Mouse (Mus musculus) CH12.LX (cell line): ENCODE results near the gene Aim2. TPM values are rescaled to one million over a fixed set of nuclear protein-coding genes. Genes with fewer than 3 reads are reported as not detected.

Source experiments
- DNase-seq: peaks from one replicate; pipeline ENCODE4 v3.0.0-alpha.2; 2013; ENCODE audit errors: extremely low read depth
- H3K27ac ChIP-seq: 2 replicates; pipeline ENCODE4 v1.5.1; 2012; ENCODE audit warnings: low read depth, mild to moderate bottlenecking, control low read depth, moderate library complexity; ENCODE audit not compliant: insufficient read depth
- H3K27me3 ChIP-seq: replicated peaks from 2 replicates; pipeline ENCODE3; 2012; ENCODE audit warnings: inconsistent platforms
- H3K36me3 ChIP-seq, 2 experiments: replicated peaks in 1 of 2; 2 replicates each; pipeline versions ENCODE3 to v1.6.1; 2012; ENCODE audit warnings: inconsistent platforms in 1 of 2, low read length in 1 of 2, mild to moderate bottlenecking in 1 of 2, mixed read lengths in 1 of 2, moderate library complexity in 1 of 2; ENCODE audit not compliant: control insufficient read depth in 1 of 2, insufficient read depth in 1 of 2
- H3K4me1 ChIP-seq, 2 experiments: 2 replicates each; pipeline ENCODE4 v1.6.1; 2012; ENCODE audit warnings: inconsistent platforms in 1 of 2, moderate library complexity in 1 of 2; ENCODE audit not compliant: insufficient read depth in 2 of 2, control insufficient read depth in 1 of 2
- H3K4me2 ChIP-seq: 2 replicates; pipeline ENCODE4 v1.6.1; 2012; ENCODE audit warnings: low read depth, mild to moderate bottlenecking, control low read depth; ENCODE audit not compliant: poor library complexity, insufficient read depth, severe bottlenecking
- H3K4me3 ChIP-seq, 3 experiments: fragments of 150-350 bp in 1 of 3; sonication (generic) in 1 of 3; replicated peaks in 1 of 3; 2 replicates each; pipeline versions ENCODE3 to v1.5.1; 2011 to 2012; ENCODE audit warnings: low read depth in 2 of 3, low read length in 2 of 3, mild to moderate bottlenecking in 2 of 3, moderate library complexity in 2 of 3, control low read depth in 1 of 3, improper control_type of control experiment in 1 of 3, inconsistent platforms in 1 of 3, mixed read lengths in 1 of 3; ENCODE audit not compliant: poor library complexity in 1 of 3
- H3K79me2 ChIP-seq: replicated peaks from 2 replicates; pipeline ENCODE4 v1.6.1; 2012; ENCODE audit warnings: mild to moderate bottlenecking, moderate library complexity; ENCODE audit not compliant: control insufficient read depth, poor library complexity, insufficient read depth, severe bottlenecking; ENCODE audit errors: extremely low read depth
- H3K9ac ChIP-seq: 2 replicates; pipeline ENCODE4 v1.6.1; 2012; ENCODE audit warnings: low read depth, mild to moderate bottlenecking, control low read depth, moderate library complexity; ENCODE audit not compliant: insufficient read depth
- H3K9me3 ChIP-seq: replicated peaks from 2 replicates; pipeline ENCODE3; 2012; ENCODE audit warnings: low read length, inconsistent platforms, mixed read lengths
- CHD2 ChIP-seq: IDR thresholded peaks from 2 replicates; pipeline ENCODE4 v1.6.1; 2011; ENCODE audit warnings: low read length, improper control_type of control experiment
- ELF1 ChIP-seq: IDR thresholded peaks from 2 replicates; pipeline ENCODE4 v1.6.1; 2014; ENCODE audit warnings: low read depth, mild to moderate bottlenecking, inconsistent platforms, low read length, improper control_type of control experiment
- ETS1 ChIP-seq: conservative IDR thresholded peaks from 2 replicates; pipeline ENCODE4 v1.6.1; 2012; ENCODE audit warnings: low read depth, mild to moderate bottlenecking, inconsistent platforms, low read length, improper control_type of control experiment, moderate library complexity
- IRF4 ChIP-seq: IDR thresholded peaks from 2 replicates; pipeline ENCODE4 v1.6.1; 2014; ENCODE audit warnings: low read depth, mild to moderate bottlenecking, inconsistent platforms, low read length, improper control_type of control experiment
- JUND ChIP-seq: conservative IDR thresholded peaks from 2 replicates; pipeline ENCODE4 v1.6.1; 2011; ENCODE audit warnings: low read depth, low read length, improper control_type of control experiment
- MAFK ChIP-seq: IDR thresholded peaks from 2 replicates; pipeline ENCODE4 v1.6.1; 2011; ENCODE audit warnings: low read length, improper control_type of control experiment; ENCODE audit not compliant: insufficient replicate concordance
- MAZ ChIP-seq: IDR thresholded peaks from 2 replicates; pipeline ENCODE4 v1.6.1; 2012; ENCODE audit warnings: low read depth, mild to moderate bottlenecking, inconsistent platforms, low read length, improper control_type of control experiment, moderate library complexity
- MEF2A ChIP-seq: IDR thresholded peaks from 2 replicates; pipeline ENCODE4 v1.6.1; 2014; ENCODE audit warnings: low read depth, mild to moderate bottlenecking, inconsistent platforms, low read length, improper control_type of control experiment, borderline replicate concordance
- MYC ChIP-seq: IDR thresholded peaks from 2 replicates; pipeline ENCODE4 v1.6.1; 2011; ENCODE audit warnings: low read depth, mild to moderate bottlenecking, improper control_type of control experiment, low read length
- NELFE ChIP-seq: IDR thresholded peaks from 2 replicates; pipeline ENCODE4 v1.6.1; 2011; ENCODE audit warnings: low read depth, low read length, improper control_type of control experiment
- NRF1 ChIP-seq: IDR thresholded peaks from 2 replicates; pipeline ENCODE4 v1.6.1; 2014; ENCODE audit warnings: low read depth, mild to moderate bottlenecking, inconsistent platforms, low read length, improper control_type of control experiment, moderate library complexity
- POLR2AphosphoS2 ChIP-seq: IDR thresholded peaks from 2 replicates; pipeline ENCODE4 v1.6.1; 2011; ENCODE audit warnings: low read depth, low read length, improper control_type of control experiment
- RAD21 ChIP-seq: IDR thresholded peaks from 2 replicates; pipeline ENCODE4 v1.6.1; 2011; ENCODE audit warnings: low read depth, mild to moderate bottlenecking, low read length, improper control_type of control experiment, moderate library complexity
- SMC3 ChIP-seq: IDR thresholded peaks from 2 replicates; pipeline ENCODE4 v1.6.1; 2011; ENCODE audit warnings: low read depth, low read length, improper control_type of control experiment
- UBTF ChIP-seq: IDR thresholded peaks from 2 replicates; pipeline ENCODE4 v1.6.1; 2012; ENCODE audit warnings: low read depth, mild to moderate bottlenecking, inconsistent platforms, low read length, improper control_type of control experiment, moderate library complexity
- ZC3H11A ChIP-seq: IDR thresholded peaks from 2 replicates; pipeline ENCODE4 v1.6.1; 2012; ENCODE audit warnings: low read depth, mild to moderate bottlenecking, inconsistent platforms, low read length, improper control_type of control experiment
- ZKSCAN1 ChIP-seq: IDR thresholded peaks from 2 replicates; pipeline ENCODE4 v1.6.1; 2012; ENCODE audit warnings: low read depth, inconsistent platforms, low read length, improper control_type of control experiment, borderline replicate concordance
- ZNF384 ChIP-seq: IDR thresholded peaks from 2 replicates; pipeline ENCODE4 v1.6.1; 2012; ENCODE audit warnings: low read depth, low read length, improper control_type of control experiment, inconsistent platforms
- dilution Hi-C: fragments of 300-500 bp; cut with MboI; formaldehyde crosslinking; loops from 2 replicates; pipeline ENCODE4 v1.14.3; 2020; ENCODE audit warnings: low sequenced_read_pairs; ENCODE audit not compliant: extremely low pct_unique_long_range_greater_than_20kb, extremely low pct_ligation_motif_present
- in situ Hi-C: fragments of 300-500 bp; cut with MboI; formaldehyde crosslinking; loops from 3 replicates; pipeline ENCODE4 v1.14.3; 2019; ENCODE audit warnings: low sequenced_read_pairs, low pct_ligation_motif_present, low pct_unique_long_range_greater_than_20kb, mixed read lengths
- polyA plus RNA-seq: library from polyadenylated mRNA; unstranded; fragments of >175 nt; gene quantifications from 2 replicates; pipeline ENCODE4 v1.2.1, GENCODE M21; 2012; ENCODE audit warnings: low read depth; ENCODE audit not compliant: insufficient read length
- total RNA-seq, 2 experiments: library from RNA; depleted of rRNA; stranded (reverse); fragments of 300-350 nt in 1 of 2; fragments of >200 nt in 1 of 2; gene quantifications; 2 replicates each; pipeline ENCODE4 v1.2.3; 2012 to 2014

Aim2 gene
- total and polyA plus RNA-seq, 3 experiments, result 59.7 to 117 (median 87.0) TPM

- Histone ChIP-seq H3K4me1 (peaks cover 0 to 4% of the 10 kb centered on the region in 2 experiments; a peak in 1 of 4 replicates), H3K4me3 (no peak overlapping the region), H3K4me2 (no peak overlapping the region), H3K9ac (no peak overlapping the region), H3K27me3 (no peaks in the 10 kb centered on the region), H3K36me3 (no peaks in the 10 kb centered on the region), H3K9me3 (no peaks in the 10 kb centered on the region), H3K79me2 (no peaks in the 10 kb centered on the region), H3K27ac (no peak overlapping the region)
- TF ChIP-seq MAFK, result no peak
- no peak for TF ChIP-seq ZKSCAN1
- TF ChIP-seq IRF4, result no peak
- TF ChIP-seq ETS1, result no peak
- no peak for TF ChIP-seq JUND
- in situ Hi-C loops, result no loop called here
- dilution Hi-C loops, result no loop called here
- DNase-seq, result no peak
Measured at GRCm38 (mm10) chr1:173342425-173342824, 8.3 kb upstream of the Aim2 start.

DNA sequence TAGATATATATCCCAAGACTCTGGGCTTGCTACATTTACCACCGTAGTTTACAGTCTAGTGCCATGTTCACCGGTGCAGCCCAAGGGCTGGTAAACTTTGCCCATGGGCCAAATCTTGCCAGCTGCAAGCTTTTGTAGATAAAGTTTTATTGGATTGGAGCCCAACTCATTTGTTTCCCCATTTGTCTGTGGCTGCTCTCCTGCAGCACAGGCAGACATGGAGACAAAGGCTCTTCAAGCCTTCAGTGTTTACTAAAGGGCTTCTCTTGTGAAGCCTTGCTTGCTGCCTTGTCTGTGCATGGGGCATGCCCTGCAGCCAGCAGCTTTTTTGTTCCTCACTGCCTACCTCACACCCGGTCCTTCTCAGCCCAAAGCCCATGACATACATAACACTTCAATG is 6.7 kb upstream of the Aim2 start:
- no peaks in the 10 kb centered on the region for H3K9me3 ChIP-seq
- H3K4me1 ChIP-seq, result peaks cover 0 to 4% of the 10 kb centered on the region in 2 experiments; a peak in 1 of 4 replicates
- H3K9ac ChIP-seq, result no peak overlapping the region
- no peak overlapping the region for H3K4me3 ChIP-seq
- no peak overlapping the region for H3K4me2 ChIP-seq
- H3K79me2 ChIP-seq, result no peaks in the 10 kb centered on the region
- TF ChIP-seq IRF4, result no peak
- DNase-seq, result no peak
- H3K36me3 ChIP-seq, result no peaks in the 10 kb centered on the region
- H3K27me3 ChIP-seq, result no peaks in the 10 kb centered on the region
- H3K27ac ChIP-seq, result no peak overlapping the region
- in situ Hi-C loops (no loop called here), dilution Hi-C loops (no loop called here)

- in situ Hi-C loops (no loop called here), dilution Hi-C loops (no loop called here)
- no peaks in the 10 kb centered on the region for H3K9me3 ChIP-seq
- H3K79me2 ChIP-seq, result no peaks in the 10 kb centered on the region
- H3K4me3 ChIP-seq, result no peak overlapping the region
- no peak for DNase-seq
- H3K27ac ChIP-seq, result no peak overlapping the region
- no peaks in the 10 kb centered on the region for H3K36me3 ChIP-seq
- H3K27me3 ChIP-seq, result no peaks in the 10 kb centered on the region
- no peak overlapping the region for H3K9ac ChIP-seq
- no peak for TF ChIP-seq ZKSCAN1
- H3K4me2 ChIP-seq, result no peak overlapping the region
- peaks cover 0 to 4% of the 10 kb centered on the region in 2 experiments; a peak in 1 of 4 replicates for H3K4me1 ChIP-seq
Measured at GRCm38 (mm10) chr1:173345112-173345511, 5.6 kb upstream of the Aim2 start.

DNA sequence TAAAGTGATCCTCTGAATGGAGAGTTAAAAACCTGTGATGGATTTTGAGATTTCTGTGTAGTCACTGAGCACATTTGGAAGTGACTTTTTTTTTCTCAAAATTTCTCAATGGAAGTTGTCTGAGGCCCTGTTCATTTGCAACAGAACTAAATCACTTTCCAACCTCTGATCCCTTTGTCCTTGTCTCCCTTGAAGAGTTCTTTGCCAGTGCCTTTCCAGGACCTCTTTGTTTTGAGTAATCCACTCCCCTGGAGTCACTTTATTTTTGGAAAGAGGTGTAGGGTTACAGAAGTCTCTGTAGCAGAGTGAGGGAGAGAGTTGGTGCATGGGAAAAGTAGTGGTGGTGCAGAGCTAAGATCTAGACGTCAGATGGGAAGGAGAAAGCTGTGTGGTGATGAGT is 2.2 kb upstream of the Aim2 start:
- Histone ChIP-seq H3K36me3 (no peaks in the 10 kb centered on the region), H3K27me3 (no peaks in the 10 kb centered on the region), H3K4me2 (no peak overlapping the region), H3K4me3 (no peak overlapping the region), H3K79me2 (no peaks in the 10 kb centered on the region), H3K4me1 (peaks cover 0 to 4% of the 10 kb centered on the region in 2 experiments; a peak in 1 of 4 replicates), H3K9ac (no peak overlapping the region), H3K27ac (no peak overlapping the region), H3K9me3 (no peaks in the 10 kb centered on the region)
- dilution Hi-C loops, result no loop called here
- TF ChIP-seq MAZ (no peak), ELF1 (no peak), RAD21 (no peak), UBTF (no peak), ZNF384 (no peak), MEF2A (no peak), MAFK (no peak), ZC3H11A (no peak), NELFE (no peak), NRF1 (no peak), POLR2AphosphoS2 (no peak), CHD2 (no peak), IRF4 (no peak), SMC3 (no peak), MYC (no peak), ETS1 (no peak)
- DNase-seq, result no peak
- in situ Hi-C loops, result no loop called here
